Mouse (Mus musculus) c-Kit-positive CD71-positive TER-119-negative erythroid progenitor cells, embryonic 14.5 days (primary cell): ENCODE results near the gene Ryr2.
"Not testable (repeated sequence)": the region's sequence is repeated elsewhere in the genome, so short reads cannot be mapped to it uniquely, and the experiment has no call there.

ENCODE experiments used
- DNase-seq: peaks from one replicate; pipeline ENCODE4 v3.0.0-alpha.2; 2013; ENCODE audit warnings: low read depth

Gene Ryr2

GRCm38 (mm10) chr13:11879037-11879436, 227.7 kb downstream of the Ryr2 start:
- no peak for DNase-seq

GRCm38 (mm10) chr13:11874852-11875251, 231.9 kb downstream of the Ryr2 start:
- no peak for DNase-seq

- no peak for DNase-seq
Measured at GRCm38 (mm10) chr13:11869971-11870370, 236.8 kb downstream of the Ryr2 start.

- no peak for DNase-seq
Measured at GRCm38 (mm10) chr13:11869486-11869885, 237.3 kb downstream of the Ryr2 start.

GRCm38 (mm10) chr13:11868979-11869378, 237.8 kb downstream of the Ryr2 start:
- DNase-seq: no peak

- no peak for DNase-seq
Measured at GRCm38 (mm10) chr13:11868056-11868455, 238.7 kb downstream of the Ryr2 start.

GRCm38 (mm10) chr13:11865261-11865660, 241.5 kb downstream of the Ryr2 start:
- DNase-seq: no peak

GRCm38 (mm10) chr13:11851691-11852090, 255.1 kb downstream of the Ryr2 start:
- DNase-seq: no peak

GRCm38 (mm10) chr13:11843889-11844288, 262.9 kb downstream of the Ryr2 start:
- DNase-seq: no peak

- DNase-seq: no peak
Measured at GRCm38 (mm10) chr13:11837870-11838269, 268.9 kb downstream of the Ryr2 start.

- DNase-seq: no peak
Measured at GRCm38 (mm10) chr13:11837152-11837551, 269.6 kb downstream of the Ryr2 start.

GRCm38 (mm10) chr13:11836304-11837078, 270.3 kb downstream of the Ryr2 start:
- peak; percentile 60 for DNase-seq

GRCm38 (mm10) chr13:11831210-11831609, 275.5 kb downstream of the Ryr2 start:
- DNase-seq: no peak

- peak; percentile 13 for DNase-seq
Measured at GRCm38 (mm10) chr13:11825563-11826226, 281.1 kb downstream of the Ryr2 start.

- DNase-seq: no peak
Measured at GRCm38 (mm10) chr13:11818723-11819122, 288.0 kb downstream of the Ryr2 start.

- DNase-seq: not testable (repeated sequence)
Measured at GRCm38 (mm10) chr13:11809365-11809764, 297.4 kb downstream of the Ryr2 start.

GRCm38 (mm10) chr13:11792536-11792935, 314.2 kb downstream of the Ryr2 start:
- no peak for DNase-seq

GRCm38 (mm10) chr13:11790536-11790935, 316.2 kb downstream of the Ryr2 start:
- DNase-seq: no peak

GRCm38 (mm10) chr13:11782411-11783155, 324.2 kb downstream of the Ryr2 start:
- no peak for DNase-seq

GRCm38 (mm10) chr13:11781065-11781464, 325.7 kb downstream of the Ryr2 start:
- DNase-seq: no peak

GRCm38 (mm10) chr13:11777726-11778125, 329.0 kb downstream of the Ryr2 start:
- DNase-seq: no peak

- no peak for DNase-seq
Measured at GRCm38 (mm10) chr13:11772173-11772572, 334.6 kb downstream of the Ryr2 start.

GRCm38 (mm10) chr13:11766899-11767298, 339.8 kb downstream of the Ryr2 start:
- no peak for DNase-seq
